Mouse (Mus musculus) granulocyte monocyte progenitor cell, adult 5-6 weeks (primary cell): ENCODE results near the gene Sphk1. TPM values are rescaled to one million over a fixed set of nuclear protein-coding genes. Genes with fewer than 3 reads are reported as not detected.

ENCODE experiments used
- ATAC-seq: replicated peaks from 2 replicates; pipeline ENCODE4 v1.8.0; 2016; ENCODE audit warnings: mild to moderate bottlenecking, moderate TSS enrichment, inconsistent platforms; ENCODE audit not compliant: poor library complexity, severe bottlenecking
- total RNA-seq, 2 experiments: library from RNA; stranded (forward) in 1 of 2; stranded (reverse) in 1 of 2; fragments of 200-712, 200-1000 nt in 1 of 2; fragments of >200 nt in 1 of 2; fragmentation: Nextera tagmentation in 1 of 2; gene quantifications; 2 replicates each; pipeline ENCODE4 v1.2.3; 2014 to 2017

Gene Sphk1
- total RNA-seq, 2 experiments from 2014 or later: not detected

GRCm38 (mm10) chr11:116572756-116573543 lies 42.2 kb downstream of the Sphk1 start:
- no peak for ATAC-seq

GRCm38 (mm10) chr11:116574486-116574885 lies 43.8 kb downstream of the Sphk1 start:
- ATAC-seq: no peak

DNA sequence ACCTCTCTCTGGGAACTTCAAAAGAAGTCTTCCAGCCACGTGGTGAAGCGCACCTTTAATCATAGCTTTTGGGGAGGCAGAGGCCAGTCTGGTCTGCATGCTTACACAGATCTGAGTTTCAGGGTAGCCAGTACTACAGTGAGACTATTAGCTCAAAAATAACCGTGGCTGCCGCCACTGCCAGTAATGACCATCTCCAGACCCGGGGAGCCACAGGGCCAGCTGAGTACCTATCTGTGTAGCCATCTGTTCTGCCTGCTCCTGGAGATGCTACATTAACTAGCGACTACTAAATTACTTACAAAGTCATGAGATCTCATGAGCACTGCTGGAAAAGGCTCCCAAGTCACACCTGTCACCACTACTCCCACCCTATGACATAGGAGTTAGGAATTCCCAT lies 44.3 kb downstream of the Sphk1 start:
- ATAC-seq: no peak

GRCm38 (mm10) chr11:116575396-116575795 lies 44.7 kb downstream of the Sphk1 start:
- ATAC-seq: no peak

DNA sequence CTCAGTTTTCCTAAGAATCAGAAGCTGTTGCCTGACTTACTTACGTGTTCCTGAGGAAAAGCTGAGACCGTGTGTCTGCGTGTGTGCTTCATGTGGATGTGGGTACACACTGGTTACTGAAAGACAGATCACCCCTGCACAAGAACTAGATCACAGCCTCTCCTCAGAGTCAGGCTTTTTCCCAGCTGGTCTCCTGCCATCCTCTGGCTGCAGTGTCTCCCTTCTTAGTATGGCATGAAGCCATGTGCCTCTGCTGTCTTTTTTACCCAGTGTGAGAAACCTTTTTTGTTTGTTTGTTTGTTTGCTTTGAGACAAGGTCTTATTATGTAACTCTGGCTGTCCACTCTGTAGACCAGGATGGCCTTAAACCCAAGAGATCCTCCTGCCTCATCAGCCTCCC lies 48.6 kb downstream of the Sphk1 start:
- ATAC-seq: no peak

DNA sequence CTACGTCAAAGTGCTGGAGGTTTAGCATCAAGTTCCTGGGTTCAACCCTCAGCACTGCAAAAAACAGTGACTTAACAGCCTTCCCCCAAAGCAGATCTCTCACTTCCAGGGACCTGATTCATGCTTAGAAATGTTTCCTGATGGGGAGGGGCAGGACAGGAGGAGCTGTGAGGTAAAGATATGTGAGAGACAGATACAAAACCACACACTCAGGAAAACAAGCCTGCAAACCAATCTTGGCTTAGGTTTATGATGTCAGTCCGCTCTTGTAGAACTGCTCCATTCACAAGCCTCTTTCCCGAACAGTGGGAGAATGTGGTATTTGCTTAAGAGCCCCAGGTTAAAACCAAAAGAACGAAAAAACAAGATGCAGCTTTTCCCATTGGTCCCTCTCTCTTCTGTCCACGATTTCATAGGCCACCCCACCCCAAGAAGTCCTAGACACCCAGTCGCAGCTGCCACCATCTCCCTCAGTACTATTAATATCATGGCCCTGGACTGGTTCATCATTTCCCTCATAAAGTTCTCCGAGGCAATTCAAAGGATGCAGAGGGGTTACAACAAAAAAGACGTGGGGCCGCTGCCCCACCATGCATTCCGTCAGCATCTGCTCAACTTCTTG lies 49.4 kb downstream of the Sphk1 start:
- no peak for ATAC-seq

GRCm38 (mm10) chr11:116580711-116581375 lies 50.1 kb downstream of the Sphk1 start:
- peak; percentile 59 for ATAC-seq

- ATAC-seq: peak; percentile 97
These were observed 50.7 kb downstream of the Sphk1 start, which contains the start of gene Ube2o for GRCm38 (mm10) chr11:116581376-116581814. TSS of gene Ube2o (minus strand) at chr11:116581447.

GRCm38 (mm10) chr11:116585682-116586081 lies 55.0 kb downstream of the Sphk1 start:
- ATAC-seq: no peak

Other genes with a start within 250 kb of the Sphk1 start
- not detected in 2 replicates for gene Galr2, start 250.0 kb upstream of the Sphk1 start, total RNA-seq (2014; fragmentation: Nextera tagmentation)
- 0.09 TPM in 1 of 2 replicates, not detected in the other for gene Galr2, start 250.0 kb upstream of the Sphk1 start, total RNA-seq (2017)
- 23.0 and 45.3 TPM in 2 replicates for gene Exoc7, start 223.7 kb upstream of the Sphk1 start, total RNA-seq (2014; fragmentation: Nextera tagmentation)
- 30.1 and 36.6 TPM in 2 replicates for gene Exoc7, start 223.7 kb upstream of the Sphk1 start, total RNA-seq (2017)
- not detected in 2 replicates for gene Foxj1, start 195.5 kb upstream of the Sphk1 start, total RNA-seq (2014; fragmentation: Nextera tagmentation)
- gene Foxj1, start 195.5 kb upstream of the Sphk1 start, total RNA-seq (2017): not detected in 2 replicates
- 13.9 and 19.5 TPM in 2 replicates for gene Rnf157, start 117.9 kb upstream of the Sphk1 start, total RNA-seq (2014; fragmentation: Nextera tagmentation)
- gene Rnf157, start 117.9 kb upstream of the Sphk1 start, total RNA-seq (2017): 5.9 and 7.5 TPM in 2 replicates
- gene Ubald2, start 96.8 kb upstream of the Sphk1 start, total RNA-seq (2014; fragmentation: Nextera tagmentation): 49.9 and 62.5 TPM in 2 replicates
- gene Ubald2, start 96.8 kb upstream of the Sphk1 start, total RNA-seq (2017): 45.8 and 46.4 TPM in 2 replicates
- not detected in 2 replicates for gene Qrich2, start 64.7 kb upstream of the Sphk1 start, total RNA-seq (2014; fragmentation: Nextera tagmentation)
- not detected in 2 replicates for gene Qrich2, start 64.7 kb upstream of the Sphk1 start, total RNA-seq (2017)
- 79.6 and 83.4 TPM in 2 replicates for gene Prpsap1, start 36.7 kb upstream of the Sphk1 start, total RNA-seq (2014; fragmentation: Nextera tagmentation)
- 26.0 and 53.2 TPM in 2 replicates for gene Prpsap1, start 36.7 kb upstream of the Sphk1 start, total RNA-seq (2017)
- gene Ube2o, start 50.5 kb downstream of the Sphk1 start, total RNA-seq (2014; fragmentation: Nextera tagmentation): 5.2 and 6.8 TPM in 2 replicates
- 5.4 and 6.6 TPM in 2 replicates for gene Ube2o, start 50.5 kb downstream of the Sphk1 start, total RNA-seq (2017)
- not detected in 2 replicates for gene Aanat, start 55.5 kb downstream of the Sphk1 start, total RNA-seq (2014; fragmentation: Nextera tagmentation)
- gene Aanat, start 55.5 kb downstream of the Sphk1 start, total RNA-seq (2017): not detected in 2 replicates
- gene Rhbdf2, start 96.1 kb downstream of the Sphk1 start, total RNA-seq (2014; fragmentation: Nextera tagmentation): 7.3 and 8.6 TPM in 2 replicates
- 2.9 TPM in 2 replicates for gene Rhbdf2, start 96.1 kb downstream of the Sphk1 start, total RNA-seq (2017)
- not detected in 2 replicates for gene Prcd, start 122.6 kb downstream of the Sphk1 start, total RNA-seq (2014; fragmentation: Nextera tagmentation)
- not detected in 2 replicates for gene Prcd, start 122.6 kb downstream of the Sphk1 start, total RNA-seq (2017)
- not detected in 2 replicates for gene Cygb, start 123.4 kb downstream of the Sphk1 start, total RNA-seq (2014; fragmentation: Nextera tagmentation)
- not detected in 2 replicates for gene Cygb, start 123.4 kb downstream of the Sphk1 start, total RNA-seq (2017)
- not detected in 2 replicates for gene St6galnac1, start 244.6 kb downstream of the Sphk1 start, total RNA-seq (2014; fragmentation: Nextera tagmentation)
- gene St6galnac1, start 244.6 kb downstream of the Sphk1 start, total RNA-seq (2017): not detected in 2 replicates